Mouse (Mus musculus) spleen, postnatal 36 days (tissue): Measurements from ENCODE around the gene Fam166a.
A peak's percentile ranks its signal among the peaks of the same experiment; 100 is the strongest.
"Not testable (repeated sequence)": the region's sequence is repeated elsewhere in the genome, so short reads cannot be mapped to it uniquely, and the experiment has no call there.

Experiments
- DNase-seq, 2 experiments: peaks; one replicate each; pipeline ENCODE4 v3.0.0; 2022; ENCODE audit warnings: low spot score in 2 of 2, mixed read lengths in 1 of 2

The Fam166a gene

GRCm38 (mm10) chr2:25242101-25242506, 23.6 kb downstream of the Fam166a start, which contains the start of the genes Rnf208 and Cysrt1:
Gene Rnf208, plus strand, starts transcription at chr2:25242255.
Gene Cysrt1, minus strand, starts transcription at chr2:25242452.
- DNase-seq, result no peak

- no peak for DNase-seq
Observed at GRCm38 (mm10) chr2:25243342-25243741, 24.8 kb downstream of the Fam166a start.

- no peak for DNase-seq
Observed at GRCm38 (mm10) chr2:25244144-25244543, 25.6 kb downstream of the Fam166a start.

GRCm38 (mm10) chr2:25246183-25247072, 27.9 kb downstream of the Fam166a start, which contains the start of gene AL732309.1:
Gene AL732309.1, minus strand, starts transcription at chr2:25246863.
- DNase-seq, result no peak

GRCm38 (mm10) chr2:25252331-25252730, 33.8 kb downstream of the Fam166a start:
- DNase-seq, result no peak

- peak; percentile 82 to 85 for DNase-seq
Observed at GRCm38 (mm10) chr2:25255284-25255779, 36.8 kb downstream of the Fam166a start, which contains the start of gene Tmem203. Gene Tmem203, plus strand, starts transcription at chr2:25255439.

- peak; percentile 66 to 73 for DNase-seq
Observed at GRCm38 (mm10) chr2:25256443-25257109, 38.0 kb downstream of the Fam166a start.

- not testable (repeated sequence) for DNase-seq
Observed at GRCm38 (mm10) chr2:25257250-25257649, 38.7 kb downstream of the Fam166a start.

- DNase-seq, result no peak
Observed at GRCm38 (mm10) chr2:25258887-25259286, 40.3 kb downstream of the Fam166a start.

GRCm38 (mm10) chr2:25261870-25262269, 43.3 kb downstream of the Fam166a start:
- DNase-seq, result no peak

- DNase-seq, result peak; percentile 97 to 98
Observed at GRCm38 (mm10) chr2:25262291-25262767, 43.8 kb downstream of the Fam166a start, which contains the start of gene Tprn. Gene Tprn, plus strand, starts transcription at chr2:25262618.

GRCm38 (mm10) chr2:25262795-25263622, 44.5 kb downstream of the Fam166a start:
- DNase-seq, result peak; percentile 30 to 33

GRCm38 (mm10) chr2:25263623-25264285, 45.2 kb downstream of the Fam166a start:
- no peak for DNase-seq

- no peak for DNase-seq
Observed at GRCm38 (mm10) chr2:25264286-25264660, 45.7 kb downstream of the Fam166a start.

GRCm38 (mm10) chr2:25264851-25265250, 46.3 kb downstream of the Fam166a start:
- DNase-seq, result no peak

- DNase-seq, result peak in 1 of 2 experiments; percentile 29
Observed at GRCm38 (mm10) chr2:25265897-25266656, 47.5 kb downstream of the Fam166a start.

GRCm38 (mm10) chr2:25266720-25267119, 48.2 kb downstream of the Fam166a start:
- DNase-seq, result no peak

- no peak for DNase-seq
Observed at GRCm38 (mm10) chr2:25267241-25267640, 48.7 kb downstream of the Fam166a start.

- no peak for DNase-seq
Observed at GRCm38 (mm10) chr2:25267746-25268309, 49.3 kb downstream of the Fam166a start.
